Mouse (Mus musculus): ENCODE measurements around the gene Nme3. TPM values are rescaled to one million over a fixed set of nuclear protein-coding genes. Genes with fewer than 3 reads are reported as not detected.

Gene Nme3
- polyA plus RNA-seq, 1 experiment from 2014 or later: 86.0 TPM

GRCm38 (mm10) chr17:24860076-24860475 lies 36.2 kb upstream of the Nme3 start:
- H3K9ac ChIP-seq: no peak overlapping the region
- no peaks in the 10 kb centered on the region for H3K27me3 ChIP-seq
- peaks cover 71% of the 10 kb centered on the region for H3K36me3 ChIP-seq
- 93% methylated on average over 8 of the region's 8 CpGs for WGBS
- no peak overlapping the region for H3K27ac ChIP-seq (replicated peaks)
- no peaks in the 10 kb centered on the region for H3K4me1 ChIP-seq (replicated peaks)
- no peaks in the 10 kb centered on the region for H3K9me3 ChIP-seq
- no peak overlapping the region for H3K4me3 ChIP-seq
- no peak overlapping the region for H3K4me2 ChIP-seq
- no peak for ATAC-seq (ENCODE audit: low read depth)

GRCm38 (mm10) chr17:24861785-24862184 lies 34.5 kb upstream of the Nme3 start:
- Histone ChIP-seq H3K9me3 (no peaks in the 10 kb centered on the region), H3K4me3 (no peak overlapping the region), H3K9ac (no peak overlapping the region), H3K4me2 (no peak overlapping the region), H3K27ac (replicated peaks) (no peak overlapping the region), H3K4me1 (replicated peaks) (no peaks in the 10 kb centered on the region), H3K27me3 (no peaks in the 10 kb centered on the region), H3K36me3 (peaks cover 71% of the 10 kb centered on the region)
- ATAC-seq (ENCODE audit: low read depth): no peak
- 93% methylated on average over 3 of the region's 3 CpGs for whole genome bisulfite sequencing

- Histone ChIP-seq H3K4me1 (replicated peaks) (no peaks in the 10 kb centered on the region), H3K9ac (no peak within 1 kb of the TSS), H3K9me3 (no peaks in the 10 kb centered on the region), H3K4me2 (no peak within 1 kb of the TSS), H3K4me3 (no peak within 1 kb of the TSS), H3K27ac (replicated peaks) (no peak within 1 kb of the TSS), H3K36me3 (peaks cover 54% of the 10 kb centered on the region), H3K27me3 (no peaks in the 10 kb centered on the region)
- no peak for ATAC-seq (ENCODE audit: low read depth)
- WGBS: 91% methylated on average over 8 of the region's 8 CpGs
These were observed 30.5 kb upstream of the Nme3 start, which contains the start of gene Igfals for GRCm38 (mm10) chr17:24865776-24866175. TSS of gene Igfals (plus strand) at chr17:24865997.

- Histone ChIP-seq H3K9me3 (no peaks in the 10 kb centered on the region), H3K36me3 (peaks cover 33% of the 10 kb centered on the region), H3K4me1 (replicated peaks) (no peaks in the 10 kb centered on the region), H3K27me3 (no peaks in the 10 kb centered on the region), H3K4me3 (no peak overlapping the region), H3K27ac (replicated peaks) (no peak overlapping the region), H3K9ac (no peak overlapping the region), H3K4me2 (no peak overlapping the region)
- ATAC-seq (ENCODE audit: low read depth): no peak
- 95% methylated on average over 10 of the region's 10 CpGs for WGBS
These were observed 28.4 kb upstream of the Nme3 start for GRCm38 (mm10) chr17:24867914-24868313.

- Histone ChIP-seq H3K36me3 (no peaks in the 10 kb centered on the region), H3K4me2 (no peak overlapping the region), H3K9ac (no peak overlapping the region), H3K4me1 (replicated peaks) (no peaks in the 10 kb centered on the region), H3K9me3 (no peaks in the 10 kb centered on the region), H3K27ac (replicated peaks) (no peak overlapping the region), H3K27me3 (no peaks in the 10 kb centered on the region), H3K4me3 (no peak overlapping the region)
- ATAC-seq (ENCODE audit: low read depth): no peak
- WGBS: 56% methylated on average over 4 of the region's 4 CpGs
These were observed 22.4 kb upstream of the Nme3 start for GRCm38 (mm10) chr17:24873695-24874404.

- Histone ChIP-seq H3K9me3 (no peaks in the 10 kb centered on the region), H3K4me3 (no peak overlapping the region), H3K4me2 (no peak overlapping the region), H3K27ac (replicated peaks) (no peak overlapping the region), H3K27me3 (no peaks in the 10 kb centered on the region), H3K9ac (no peak overlapping the region), H3K4me1 (replicated peaks) (no peaks in the 10 kb centered on the region), H3K36me3 (no peaks in the 10 kb centered on the region)
- ATAC-seq (ENCODE audit: low read depth): no peak
- 41% methylated on average over 1 of the region's 1 CpGs for WGBS
These were observed 21.9 kb upstream of the Nme3 start for GRCm38 (mm10) chr17:24874405-24874745.

GRCm38 (mm10) chr17:24874989-24875388 lies 21.3 kb upstream of the Nme3 start:
- no peaks in the 10 kb centered on the region for H3K9me3 ChIP-seq
- no peak overlapping the region for H3K27ac ChIP-seq (replicated peaks)
- ATAC-seq (ENCODE audit: low read depth): no peak
- H3K9ac ChIP-seq: no peak overlapping the region
- H3K4me3 ChIP-seq: no peak overlapping the region
- H3K4me1 ChIP-seq (replicated peaks): no peaks in the 10 kb centered on the region
- WGBS: 83% methylated on average over 8 of the region's 8 CpGs
- no peak overlapping the region for H3K4me2 ChIP-seq
- no peaks in the 10 kb centered on the region for H3K27me3 ChIP-seq
- H3K36me3 ChIP-seq: no peaks in the 10 kb centered on the region

- peaks cover 1% of the 10 kb centered on the region for H3K36me3 ChIP-seq
- H3K9me3 ChIP-seq: no peaks in the 10 kb centered on the region
- no peak overlapping the region for H3K4me3 ChIP-seq
- H3K4me2 ChIP-seq: no peak overlapping the region
- H3K27me3 ChIP-seq: no peaks in the 10 kb centered on the region
- WGBS: 66% methylated on average over 10 of the region's 10 CpGs
- ATAC-seq (ENCODE audit: low read depth): no peak
- H3K27ac ChIP-seq (replicated peaks): no peak overlapping the region
- H3K9ac ChIP-seq: 0 out of 2 replicates have a peak overlapping the region, but pooled peaks have one; percentile 26
- H3K4me1 ChIP-seq (replicated peaks): no peaks in the 10 kb centered on the region; the same call in 1 of the 2 replicates
These were observed 18.8 kb upstream of the Nme3 start for GRCm38 (mm10) chr17:24877336-24878116.

- Histone ChIP-seq H3K4me3 (no peak overlapping the region), H3K4me1 (replicated peaks) (no peaks in the 10 kb centered on the region; the same call in 1 of the 2 replicates), H3K9me3 (no peaks in the 10 kb centered on the region), H3K27me3 (no peaks in the 10 kb centered on the region), H3K27ac (replicated peaks) (no peak overlapping the region), H3K36me3 (peaks cover 6% of the 10 kb centered on the region), H3K4me2 (no peak overlapping the region), H3K9ac (0 out of 2 replicates have a peak overlapping the region, but pooled peaks have one; percentile 26)
- no peak for ATAC-seq (ENCODE audit: low read depth)
- 42% methylated on average over 5 of the region's 5 CpGs for WGBS
These were observed 18.2 kb upstream of the Nme3 start for GRCm38 (mm10) chr17:24878117-24878397.

GRCm38 (mm10) chr17:24878531-24878930 lies 17.8 kb upstream of the Nme3 start:
- Histone ChIP-seq H3K36me3 (peaks cover 11% of the 10 kb centered on the region), H3K9me3 (no peaks in the 10 kb centered on the region), H3K9ac (0 out of 2 replicates have a peak overlapping the region, but pooled peaks have one; percentile 26), H3K4me3 (no peak overlapping the region), H3K27me3 (no peaks in the 10 kb centered on the region), H3K4me1 (replicated peaks) (no peaks in the 10 kb centered on the region; the same call in 1 of the 2 replicates), H3K27ac (replicated peaks) (no peak overlapping the region), H3K4me2 (no peak overlapping the region)
- WGBS: 74% methylated on average over 8 of the region's 8 CpGs
- ATAC-seq (ENCODE audit: low read depth): no peak

GRCm38 (mm10) chr17:24881738-24882440 lies 14.4 kb upstream of the Nme3 start:
- no peaks in the 10 kb centered on the region for H3K27me3 ChIP-seq
- H3K9ac ChIP-seq: no peak overlapping the region
- peaks cover 13% of the 10 kb centered on the region for H3K4me1 ChIP-seq (replicated peaks)
- 53% methylated on average over 7 of the region's 7 CpGs for WGBS
- no peak overlapping the region for H3K4me3 ChIP-seq
- no peak overlapping the region for H3K27ac ChIP-seq (replicated peaks)
- H3K9me3 ChIP-seq: no peaks in the 10 kb centered on the region
- H3K36me3 ChIP-seq: peaks cover 18% of the 10 kb centered on the region
- no peak for ATAC-seq (ENCODE audit: low read depth)
- no peak overlapping the region for H3K4me2 ChIP-seq

- peaks cover 33% of the 10 kb centered on the region for H3K4me1 ChIP-seq (replicated peaks)
- no peak for ATAC-seq (ENCODE audit: low read depth)
- H3K4me2 ChIP-seq: no peak overlapping the region
- H3K27ac ChIP-seq (replicated peaks): no peak overlapping the region
- WGBS: 91% methylated on average over 6 of the region's 6 CpGs
- H3K9ac ChIP-seq: no peak overlapping the region
- peaks cover 24% of the 10 kb centered on the region for H3K36me3 ChIP-seq
- no peak overlapping the region for H3K4me3 ChIP-seq
- H3K27me3 ChIP-seq: no peaks in the 10 kb centered on the region
- H3K9me3 ChIP-seq: no peaks in the 10 kb centered on the region
These were observed 11.9 kb upstream of the Nme3 start for GRCm38 (mm10) chr17:24884391-24884790.

Measured in neural tube, embryonic 13.5 days (tissue).